Mouse (Mus musculus) hindbrain, postnatal 0 days (tissue): ENCODE results near the gene Tcfl5. TPM values are rescaled to one million over a fixed set of nuclear protein-coding genes. Genes with fewer than 3 reads are reported as not detected.

Experiments used
- ATAC-seq: fragments of 200-750 bp; cut with Nextera tagmentation; 2 replicates; pipeline ENCODE4 v1.8.0; 2017; ENCODE audit warnings: mild to moderate bottlenecking, moderate TSS enrichment, moderate library complexity
- DNase-seq: peaks from one replicate; pipeline ENCODE4 v3.0.0-alpha.2; 2015; ENCODE audit warnings: low spot score
- H3K27ac ChIP-seq: fragments of 300-500 bp; sonication (generic); 2 replicates; pipeline ENCODE4 v1.5.1; 2014; ENCODE audit warnings: mild to moderate bottlenecking
- H3K27me3 ChIP-seq: fragments of 300-500 bp; sonication (generic); 2 replicates; pipeline ENCODE4 v1.6.1; 2014; ENCODE audit warnings: low read length, mixed read lengths; ENCODE audit not compliant: insufficient read depth
- H3K36me3 ChIP-seq: fragments of 300-500 bp; sonication (generic); 2 replicates; pipeline ENCODE4 v1.6.1; 2014; ENCODE audit warnings: low read length, mixed read lengths; ENCODE audit not compliant: insufficient read depth
- H3K4me1 ChIP-seq: fragments of 300-500 bp; sonication (generic); 2 replicates; pipeline ENCODE4 v1.6.1; 2014; ENCODE audit warnings: antibody characterized with exemption, low read length, mixed read lengths; ENCODE audit not compliant: insufficient read depth
- H3K4me2 ChIP-seq: fragments of 300-500 bp; sonication (generic); 2 replicates; pipeline ENCODE4 v1.6.1; 2014; ENCODE audit warnings: low read depth, mild to moderate bottlenecking, low read length, moderate library complexity, mixed read lengths
- H3K4me3 ChIP-seq: fragments of 300-500 bp; sonication (generic); 2 replicates; pipeline ENCODE4 v1.5.1; 2014; ENCODE audit warnings: low read length
- H3K9ac ChIP-seq: fragments of 300-500 bp; sonication (generic); replicated peaks from 2 replicates; pipeline ENCODE4 v1.6.1; 2014; ENCODE audit warnings: mild to moderate bottlenecking, low read length, moderate library complexity, mixed read lengths
- H3K9me3 ChIP-seq: fragments of 300-500 bp; sonication (generic); 2 replicates; pipeline ENCODE4 v1.6.1; 2016; ENCODE audit warnings: low read length, mixed read lengths
- CTCF ChIP-seq: IDR thresholded peaks from 2 replicates; pipeline ENCODE4 v1.5.1; 2016; ENCODE audit warnings: antibody characterized with exemption, control low read depth, low read depth
- WGBS: fragments of 180-500 bp; shearing (Covaris S2); extraction: QIAGEN DNeasy Blood & Tissue Kit; methylation state at CpG from one replicate; pipeline ENCODE4 v1.1.7; 2014; 5-methylcytosine and 5-hydroxymethylcytosine counted together
- polyA plus RNA-seq: library from polyadenylated mRNA; unstranded; fragments of >200 nt; fragmentation: Nextera tagmentation; extraction: Ambion mirVana; gene quantifications from 2 replicates; pipeline ENCODE4 v1.2.1, GENCODE M21; 2015
- total RNA-seq: library from RNA; depleted of rRNA; stranded (reverse); fragments of >200 nt; gene quantifications from 2 replicates; pipeline ENCODE4 v1.2.3, GENCODE M21; 2014; rRNA removed

Tcfl5 gene
- total and polyA plus RNA-seq, 2 experiments from 2014 or later, result 1.0 to 5.8 TPM

GRCm38 (mm10) chr2:180581002-180581401 is 61.5 kb downstream of the Tcfl5 start, which contains the start of gene Mrgbp:
Mrgbp (plus strand) TSS chr2:180581304.
- Histone ChIP-seq H3K4me2 (no peak within 1 kb of the TSS), H3K27me3 (no peaks in the 10 kb centered on the region), H3K4me1 (peaks cover 11% of the 10 kb centered on the region), H3K36me3 (peaks cover 3% of the 10 kb centered on the region; the same call in 1 of the 2 replicates), H3K9ac (no peak within 1 kb of the TSS), H3K27ac (no peak within 1 kb of the TSS), H3K4me3 (no peak within 1 kb of the TSS), H3K9me3 (no peaks in the 10 kb centered on the region)
- TF ChIP-seq CTCF, result no peak
- ATAC-seq (no peak), DNase-seq (no peak)
- 52% methylated on average over 3 of the region's 3 CpGs for WGBS

GRCm38 (mm10) chr2:180578686-180579085 is 63.8 kb downstream of the Tcfl5 start:
- Histone ChIP-seq H3K27me3 (no peaks in the 10 kb centered on the region), H3K9ac (no peak overlapping the region), H3K9me3 (no peaks in the 10 kb centered on the region), H3K4me3 (no peak overlapping the region), H3K4me1 (peaks cover 6% of the 10 kb centered on the region), H3K4me2 (no peak overlapping the region), H3K36me3 (no peaks in the 10 kb centered on the region), H3K27ac (no peak overlapping the region)
- DNase-seq, result peak; percentile 88
- ATAC-seq, result peak; percentile 56; the same call in 1 of the 2 replicates
- TF ChIP-seq CTCF, result peak; percentile 94
- WGBS, result 10% methylated on average over 3 of the region's 3 CpGs

DNA sequence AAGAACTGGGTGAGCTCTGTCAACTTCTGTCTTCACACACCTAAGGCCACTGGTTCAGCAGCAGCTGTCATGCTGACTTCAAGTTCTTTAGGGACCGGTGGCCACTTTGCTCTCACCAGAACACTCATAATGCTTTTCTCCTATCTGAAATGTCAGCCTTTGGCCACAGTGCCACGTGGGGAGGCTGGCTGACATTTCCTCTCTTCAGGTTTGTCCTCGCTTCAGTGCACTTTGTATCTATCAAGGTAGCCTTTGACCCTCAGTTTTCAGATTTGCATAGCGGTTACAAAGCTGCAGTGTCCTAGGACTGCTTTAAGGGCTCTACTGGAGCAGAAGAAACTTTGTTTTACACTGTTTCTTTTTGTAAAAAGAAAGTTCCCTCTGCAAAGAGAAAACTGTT is 66.0 kb downstream of the Tcfl5 start:
- no peak overlapping the region for H3K4me2 ChIP-seq
- no peak for ATAC-seq
- 30% methylated on average over 4 of the region's 4 CpGs for WGBS

More for the DNA sequence above, 66.0 kb downstream of the Tcfl5 start:
- Histone ChIP-seq H3K9me3 (no peaks in the 10 kb centered on the region), H3K4me1 (no peaks in the 10 kb centered on the region), H3K4me3 (no peak overlapping the region), H3K36me3 (no peaks in the 10 kb centered on the region), H3K27ac (no peak overlapping the region), H3K27me3 (no peaks in the 10 kb centered on the region), H3K9ac (no peak overlapping the region)
- no peak for TF ChIP-seq CTCF
- DNase-seq, result no peak

Other genes starting within 250 kb of the Tcfl5 start
- 4.0 and 5.4 TPM in 2 replicates for gene Slco4a1, start 186.5 kb downstream of the Tcfl5 start, total RNA-seq
- gene Slco4a1, start 186.5 kb downstream of the Tcfl5 start, polyA plus RNA-seq, result 2.0 and 2.9 TPM in 2 replicates
- 9.0 and 11.1 TPM in 2 replicates for gene Ntsr1, start 142.7 kb downstream of the Tcfl5 start, total RNA-seq
- gene Ntsr1, start 142.7 kb downstream of the Tcfl5 start, polyA plus RNA-seq, result 2.8 and 2.9 TPM in 2 replicates
- 48.2 and 49.3 TPM in 2 replicates for gene Mrgbp, start 61.4 kb downstream of the Tcfl5 start, total RNA-seq
- 32.5 and 36.0 TPM in 2 replicates for gene Mrgbp, start 61.4 kb downstream of the Tcfl5 start, polyA plus RNA-seq
- gene Ogfr, start 53.5 kb downstream of the Tcfl5 start, total RNA-seq, result 88.5 and 106 TPM in 2 replicates
- 82.9 and 84.4 TPM in 2 replicates for gene Ogfr, start 53.5 kb downstream of the Tcfl5 start, polyA plus RNA-seq
- gene Col9a3, start 44.9 kb downstream of the Tcfl5 start, total RNA-seq, result 82.0 and 98.9 TPM in 2 replicates
- gene Col9a3, start 44.9 kb downstream of the Tcfl5 start, polyA plus RNA-seq, result 90.1 and 95.8 TPM in 2 replicates
- gene Dido1, start 67.3 kb upstream of the Tcfl5 start, total RNA-seq, result 35.7 and 36.3 TPM in 2 replicates
- gene Dido1, start 67.3 kb upstream of the Tcfl5 start, polyA plus RNA-seq, result 21.7 and 22.8 TPM in 2 replicates
- 43.2 and 51.1 TPM in 2 replicates for gene Gid8, start 67.4 kb upstream of the Tcfl5 start, total RNA-seq
- 45.5 TPM in 2 replicates for gene Gid8, start 67.4 kb upstream of the Tcfl5 start, polyA plus RNA-seq
- 0.32 and 0.68 TPM in 2 replicates for gene Slc17a9, start 82.6 kb upstream of the Tcfl5 start, total RNA-seq
- gene Slc17a9, start 82.6 kb upstream of the Tcfl5 start, polyA plus RNA-seq, result 0.29 and 0.52 TPM in 2 replicates
- gene Bhlhe23, start 134.2 kb upstream of the Tcfl5 start, total RNA-seq, result 0.72 and 0.73 TPM in 2 replicates
- gene Bhlhe23, start 134.2 kb upstream of the Tcfl5 start, polyA plus RNA-seq, result 0.23 and 0.49 TPM in 2 replicates